Mouse (Mus musculus) right cerebral cortex, postnatal 25 days (tissue): ENCODE results near the gene Fam122a.

Experiments
- DNase-seq: peaks from one replicate; pipeline ENCODE4 v3.0.0; 2022

The Fam122a gene

GRCm38 (mm10) chr19:24486433-24487296 lies 9.5 kb upstream of the Fam122a start:
- no peak for DNase-seq

- no peak for DNase-seq
Observed at GRCm38 (mm10) chr19:24484612-24485194, 7.5 kb upstream of the Fam122a start.

GRCm38 (mm10) chr19:24480916-24481315 lies 3.8 kb upstream of the Fam122a start:
- DNase-seq, result no peak

GRCm38 (mm10) chr19:24476461-24476860 lies 695 bp downstream of the Fam122a start:
- no peak for DNase-seq

GRCm38 (mm10) chr19:24475281-24475680 lies 1.9 kb downstream of the Fam122a start:
- DNase-seq, result no peak

- DNase-seq, result no peak
Observed at GRCm38 (mm10) chr19:24472512-24472911, 4.6 kb downstream of the Fam122a start.

- DNase-seq, result no peak
Observed at GRCm38 (mm10) chr19:24471538-24471937, 5.6 kb downstream of the Fam122a start.

- no peak for DNase-seq
Observed at GRCm38 (mm10) chr19:24469216-24469615, 7.9 kb downstream of the Fam122a start.

GRCm38 (mm10) chr19:24468616-24469015 lies 8.5 kb downstream of the Fam122a start:
- no peak for DNase-seq

- no peak for DNase-seq
Observed at GRCm38 (mm10) chr19:24463011-24463410, 14.1 kb downstream of the Fam122a start.

GRCm38 (mm10) chr19:24456591-24457231 lies 20.4 kb downstream of the Fam122a start:
- DNase-seq, result peak; percentile 67

GRCm38 (mm10) chr19:24455249-24455960 lies 21.8 kb downstream of the Fam122a start:
- DNase-seq, result no peak

- DNase-seq, result no peak
Observed at GRCm38 (mm10) chr19:24454451-24454850, 22.7 kb downstream of the Fam122a start.

GRCm38 (mm10) chr19:24453379-24453778 lies 23.8 kb downstream of the Fam122a start:
- DNase-seq, result peak; percentile 19

- DNase-seq, result no peak
Observed at GRCm38 (mm10) chr19:24452441-24452898, 24.7 kb downstream of the Fam122a start.

GRCm38 (mm10) chr19:24451626-24452025 lies 25.5 kb downstream of the Fam122a start:
- DNase-seq, result no peak

- DNase-seq, result no peak
Observed at GRCm38 (mm10) chr19:24450740-24451139, 26.4 kb downstream of the Fam122a start.

GRCm38 (mm10) chr19:24444322-24444721 lies 32.8 kb downstream of the Fam122a start:
- no peak for DNase-seq

GRCm38 (mm10) chr19:24439715-24440114 lies 37.4 kb downstream of the Fam122a start:
- DNase-seq, result no peak

- DNase-seq, result no peak
Observed at GRCm38 (mm10) chr19:24434291-24434690, 42.9 kb downstream of the Fam122a start.

- DNase-seq, result no peak
Observed at GRCm38 (mm10) chr19:24432447-24432846, 44.7 kb downstream of the Fam122a start.

GRCm38 (mm10) chr19:24431381-24431780 lies 45.8 kb downstream of the Fam122a start:
- DNase-seq, result no peak

- no peak for DNase-seq
Observed at GRCm38 (mm10) chr19:24428011-24428410, 49.1 kb downstream of the Fam122a start.
